Mouse (Mus musculus) megakaryocyte progenitor cell, adult 5-6 weeks (primary cell): ENCODE results near the gene Mbnl2. TPM values are rescaled to one million over a fixed set of nuclear protein-coding genes. Genes with fewer than 3 reads are reported as not detected.

ENCODE experiments used
- ATAC-seq: replicated peaks from 2 replicates; pipeline ENCODE4 v1.8.0; 2016; ENCODE audit warnings: mild to moderate bottlenecking, moderate TSS enrichment, inconsistent platforms; ENCODE audit not compliant: poor library complexity
- total RNA-seq, 2 experiments: library from RNA; stranded (forward) in 1 of 2; stranded (reverse) in 1 of 2; fragments of 157-497, 149-512 nt in 1 of 2; fragments of 200-1000 nt in 1 of 2; gene quantifications; 2 replicates each; pipeline versions ENCODE4 v1.2.3 to v1.2.4; 2015 to 2017

The Mbnl2 gene
- total RNA-seq, 2 experiments from 2014 or later = 63.2 to 97.8 TPM

DNA sequence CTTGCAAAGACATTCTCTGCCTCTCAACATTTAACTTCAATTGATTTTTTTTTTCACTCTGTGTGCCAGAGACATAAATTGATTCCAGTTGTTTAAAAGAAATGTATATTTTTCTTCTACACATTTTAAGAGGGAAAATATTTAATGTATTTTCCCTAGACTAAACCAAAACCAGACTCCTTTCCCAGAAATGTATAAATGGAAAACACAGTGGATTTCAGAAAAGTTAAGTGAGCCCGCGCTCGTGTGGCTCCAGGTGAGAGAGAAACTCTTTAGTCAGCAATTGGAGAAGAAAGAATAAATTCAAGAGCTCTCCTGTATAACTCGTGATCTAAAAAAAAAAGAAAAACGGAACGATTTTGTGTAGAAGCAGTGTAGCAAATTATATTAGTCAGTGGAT is 79.1 kb downstream of the Mbnl2 start:
- ATAC-seq = no peak

DNA sequence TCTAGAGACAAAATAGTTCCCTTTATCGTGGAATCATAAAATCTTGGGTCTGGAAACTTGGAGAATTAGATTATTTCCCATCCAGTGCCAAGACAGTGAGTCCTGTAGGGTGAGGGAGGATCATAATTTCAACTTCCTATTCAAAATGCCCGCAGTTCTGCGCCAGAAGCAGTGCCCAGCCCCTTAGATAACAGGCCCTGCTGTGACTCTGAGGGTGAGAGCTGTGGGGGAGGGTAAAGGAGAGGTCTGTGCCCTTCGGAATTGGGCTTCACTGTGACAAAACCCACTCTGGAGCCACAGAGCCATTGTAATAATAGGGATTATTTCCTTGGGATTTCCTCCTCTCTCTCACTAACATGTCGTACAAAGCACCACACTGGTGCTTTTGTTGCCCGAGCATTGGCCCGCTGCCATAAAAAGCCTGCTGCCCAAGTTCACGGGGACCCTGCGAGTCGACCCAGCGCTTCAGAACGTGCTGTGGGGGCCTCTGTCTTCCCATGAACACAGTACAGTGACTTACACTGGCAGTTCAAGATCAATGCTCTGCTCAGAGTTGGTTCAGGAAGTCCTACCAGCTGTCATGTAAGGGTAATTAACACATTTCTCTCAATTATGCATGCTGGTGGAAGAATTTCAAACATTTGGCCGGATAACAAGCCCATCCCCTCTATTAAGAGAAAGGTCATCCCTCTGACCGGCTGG is 79.7 kb downstream of the Mbnl2 start:
- ATAC-seq = peak; percentile 81

DNA sequence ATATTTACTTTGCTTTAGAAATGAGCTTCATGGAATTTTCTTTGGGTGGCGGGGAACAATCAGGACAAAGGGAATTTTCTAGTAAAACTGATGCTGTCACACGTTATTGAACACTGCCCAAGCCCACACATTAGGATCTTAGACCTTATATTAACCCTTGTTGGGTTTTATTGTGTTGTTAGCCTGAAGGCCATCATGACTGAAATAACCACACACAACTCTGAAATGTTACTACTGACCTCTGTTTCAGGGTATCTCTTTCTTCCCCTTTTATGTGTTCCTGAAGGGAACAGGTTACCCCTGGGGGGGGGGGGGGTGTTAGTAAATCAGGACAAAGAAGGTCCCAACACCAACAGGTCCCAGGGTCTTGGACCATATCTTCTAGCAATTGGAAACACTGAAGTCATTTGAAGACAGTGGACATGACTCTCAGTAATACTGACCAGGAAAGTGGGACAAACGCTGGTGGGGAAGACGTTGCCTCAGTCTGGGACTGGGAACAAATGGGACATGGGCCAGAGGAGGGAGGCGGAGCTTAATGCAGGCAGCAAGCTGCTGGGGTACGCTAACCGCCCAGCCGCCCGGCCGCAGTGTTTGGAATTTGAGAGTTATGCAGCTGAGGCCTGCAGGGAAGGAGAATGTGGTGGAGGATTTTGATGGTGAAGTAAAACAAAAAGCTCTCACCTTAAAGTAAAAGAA is 80.4 kb downstream of the Mbnl2 start:
- ATAC-seq = no peak

DNA sequence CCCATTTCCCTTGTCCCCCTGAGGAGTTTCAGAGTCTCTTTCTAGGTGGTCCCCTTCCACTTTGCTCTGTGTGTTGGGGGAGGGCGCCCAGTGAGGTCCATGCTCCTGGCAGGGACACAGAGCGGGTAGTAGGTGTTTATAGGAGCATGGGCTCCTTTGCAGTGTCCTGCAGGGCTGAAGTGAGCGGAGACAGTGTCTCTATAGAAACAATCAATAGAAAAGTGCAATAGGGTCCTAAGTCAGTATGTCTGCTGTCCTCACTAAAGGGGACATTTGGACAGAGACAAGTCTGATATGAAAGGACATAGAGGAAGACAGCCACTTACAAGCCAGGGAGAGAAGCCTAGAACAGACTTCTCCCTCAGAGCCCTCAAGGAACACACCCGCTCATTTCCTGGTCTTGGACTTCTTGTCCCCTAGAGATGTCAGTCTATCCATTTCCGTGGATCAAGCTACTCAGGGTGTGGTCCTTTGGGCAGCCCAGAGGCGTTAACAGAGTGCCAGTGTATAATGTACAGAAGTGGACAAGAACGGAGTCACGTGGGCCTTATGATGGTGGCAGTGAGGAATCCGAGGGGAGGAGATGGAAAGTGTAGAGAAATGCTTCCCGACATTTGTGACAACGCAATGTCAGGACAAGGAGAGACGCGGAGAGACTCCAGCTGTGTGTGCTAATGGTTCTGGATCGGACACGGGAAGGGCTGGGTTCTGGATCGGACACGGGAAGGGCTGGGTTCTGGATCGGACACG is 82.0 kb downstream of the Mbnl2 start:
- ATAC-seq = no peak

DNA sequence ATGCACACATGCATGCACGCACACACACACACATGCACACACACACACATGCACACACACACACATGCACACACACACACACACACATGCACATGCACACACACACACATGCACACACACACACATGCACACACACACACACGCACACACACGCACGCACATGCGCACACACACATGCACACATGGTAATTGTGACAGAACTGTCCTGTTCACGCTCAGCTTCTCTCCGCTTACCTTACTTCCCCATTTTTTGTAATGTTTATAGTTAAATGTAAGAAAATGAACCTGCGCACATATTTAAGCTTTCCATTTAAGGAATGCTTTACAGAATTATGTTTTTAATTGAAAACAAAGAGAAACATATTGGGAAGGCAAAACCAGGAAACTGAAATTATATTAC is 84.1 kb downstream of the Mbnl2 start:
- peak; percentile 54; the same call in 1 of the 2 replicates for ATAC-seq

DNA sequence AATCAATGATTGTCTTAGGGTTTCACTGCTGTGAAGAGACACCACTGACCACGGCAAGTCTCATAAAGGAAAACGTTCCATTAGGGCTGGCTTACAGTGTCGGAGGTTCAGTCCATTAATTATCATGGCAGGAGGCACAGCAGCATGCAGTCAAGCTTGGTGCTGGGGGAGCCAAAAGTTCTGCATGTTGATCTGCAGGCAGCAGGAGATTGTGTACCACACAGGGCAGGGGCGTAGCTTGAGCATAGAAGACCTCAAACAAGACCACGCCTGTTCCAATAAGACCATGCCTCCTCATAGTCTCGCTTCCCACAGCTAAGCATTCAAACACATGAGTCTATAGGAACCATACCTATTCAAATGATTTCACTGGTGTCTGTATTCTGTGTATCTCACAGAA is 85.7 kb downstream of the Mbnl2 start:
- no peak for ATAC-seq

DNA sequence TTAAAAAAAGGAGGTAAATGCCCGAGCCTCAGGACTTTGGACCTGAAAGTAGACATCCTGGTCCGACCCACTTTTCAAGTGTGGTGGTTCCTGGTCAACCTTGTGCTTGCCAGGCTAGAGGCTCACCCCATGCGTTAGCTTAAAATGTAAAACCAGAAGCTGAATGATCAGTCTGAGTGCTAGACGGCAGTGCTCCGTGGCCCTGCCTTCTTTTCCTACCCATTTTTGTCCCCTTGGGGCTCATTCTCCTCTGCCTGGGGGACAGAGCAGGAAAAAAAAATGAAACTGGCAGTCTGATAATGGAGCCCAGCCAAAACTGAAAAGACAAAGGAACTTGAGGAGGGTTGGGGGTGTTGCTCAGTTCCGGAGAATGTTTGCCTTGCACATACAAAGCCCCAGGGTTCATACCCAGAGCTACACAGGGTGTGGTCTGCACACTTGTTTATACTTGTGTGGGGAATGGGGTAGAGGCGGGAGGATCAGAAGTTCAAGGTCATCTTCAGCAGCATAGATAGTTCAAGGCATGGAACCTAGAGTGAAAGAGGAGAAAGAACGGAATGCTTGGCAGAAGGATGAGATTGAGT is 87.0 kb downstream of the Mbnl2 start:
- no peak; the same call in 1 of the 2 replicates for ATAC-seq

DNA sequence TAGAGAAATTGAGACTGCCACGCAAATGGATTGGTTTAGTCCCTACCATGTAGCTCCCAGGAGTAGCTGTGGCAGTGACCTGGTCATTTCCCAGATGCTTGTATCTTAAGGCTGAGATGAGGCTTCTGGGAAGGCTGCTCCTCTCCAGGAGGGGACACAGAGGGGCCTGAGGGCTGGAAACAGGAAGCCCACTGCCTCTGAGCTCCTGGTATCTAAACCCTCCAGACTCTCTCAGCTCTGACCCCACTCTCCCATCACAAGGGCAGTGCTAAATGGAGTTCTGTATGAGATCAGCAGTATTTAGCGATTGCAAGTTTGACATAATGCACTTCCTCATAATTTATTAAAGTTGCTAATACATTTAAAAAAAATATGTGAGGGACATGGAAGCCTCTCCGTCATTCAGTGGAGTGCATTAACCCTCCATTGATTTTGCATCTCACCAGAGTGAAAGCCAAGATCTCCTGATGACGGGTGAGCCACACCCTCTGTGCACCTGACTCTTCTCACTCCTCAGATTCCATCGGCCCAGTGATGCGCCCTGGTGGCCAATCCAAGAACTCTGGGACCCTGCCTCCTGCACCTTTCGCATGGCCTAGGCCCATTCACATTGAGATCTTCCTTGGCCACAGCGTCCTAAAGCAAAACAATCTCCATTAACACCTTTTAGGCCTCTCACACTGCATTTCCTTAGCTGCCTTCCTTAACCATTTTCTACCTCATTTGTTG is 87.8 kb downstream of the Mbnl2 start:
- ATAC-seq = peak; percentile 67

DNA sequence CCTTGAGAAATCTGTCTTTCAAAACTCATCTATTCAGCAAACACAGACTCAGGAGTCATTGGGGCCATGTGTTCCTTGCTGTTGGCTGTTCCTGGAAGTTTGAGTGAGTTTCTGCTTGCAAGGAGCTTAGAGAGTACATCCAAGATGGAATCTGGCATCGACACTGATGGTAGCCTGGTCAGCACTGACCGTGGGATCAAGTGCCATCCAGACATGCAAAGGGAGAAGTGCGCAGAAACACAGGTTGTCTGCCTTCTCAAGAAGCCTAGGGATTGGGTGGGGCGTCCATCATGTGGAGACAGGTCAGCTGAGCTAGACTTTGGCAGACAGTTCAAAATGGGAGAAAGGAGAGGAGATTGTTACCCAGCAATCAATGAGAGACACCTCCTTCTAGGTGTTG is 89.6 kb downstream of the Mbnl2 start:
- ATAC-seq = no peak

DNA sequence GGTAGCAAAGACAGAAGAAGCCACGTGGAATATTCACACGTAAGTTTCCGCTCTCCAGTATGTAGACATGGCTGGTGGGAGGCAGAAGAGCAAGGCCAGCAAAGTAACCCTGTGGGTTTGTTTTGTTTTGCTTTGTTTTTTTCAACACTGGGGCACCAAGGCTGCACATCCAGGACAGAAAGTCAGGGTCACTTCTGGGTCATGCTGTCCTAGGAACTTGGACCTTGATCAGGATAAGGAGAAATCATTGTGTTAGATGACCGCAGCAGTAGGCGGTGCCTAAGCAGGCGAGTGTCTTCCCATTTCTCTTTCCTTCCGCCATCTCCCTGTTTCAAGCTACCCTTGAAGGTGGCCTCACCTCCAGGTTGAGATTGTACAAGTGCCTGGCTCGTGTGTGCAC is 91.5 kb downstream of the Mbnl2 start:
- ATAC-seq = no peak

DNA sequence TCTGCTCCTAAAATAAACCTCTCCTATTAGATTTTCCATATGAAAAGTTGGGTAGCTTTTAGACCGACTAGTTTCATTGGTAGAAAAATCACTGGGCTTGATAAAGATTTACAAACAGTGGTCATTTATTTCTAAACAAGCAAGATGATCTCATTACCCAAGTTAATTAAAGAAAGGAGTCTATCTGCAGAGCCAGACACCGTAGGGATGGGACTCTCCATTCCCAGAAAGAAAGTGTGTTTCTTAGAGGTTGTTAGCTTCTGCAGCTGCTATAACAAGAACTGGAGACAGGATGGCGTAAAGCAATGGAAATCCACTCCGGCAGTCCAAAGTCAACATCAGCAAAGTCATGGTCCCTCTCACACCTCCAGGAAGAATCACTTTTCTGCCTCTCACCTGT is 92.1 kb downstream of the Mbnl2 start:
- ATAC-seq = no peak

DNA sequence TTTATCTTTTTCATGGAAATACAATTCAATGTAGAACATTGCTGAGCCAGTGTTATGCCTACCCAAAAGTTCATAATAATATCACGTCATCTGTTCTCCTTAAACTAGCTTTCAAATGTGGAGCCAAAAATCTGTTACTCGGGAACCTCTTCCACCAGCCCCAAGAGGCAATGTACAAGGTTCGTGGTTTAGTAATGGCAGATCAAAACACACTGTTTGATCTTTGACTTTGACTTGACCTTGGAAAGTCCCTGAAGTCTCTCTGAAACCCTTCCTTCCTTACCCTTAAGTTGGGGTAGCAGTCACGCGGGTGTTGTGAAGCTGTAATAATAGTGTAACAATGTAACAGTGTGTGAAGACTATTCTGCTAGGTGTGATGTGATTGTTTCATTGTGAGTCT is 93.0 kb downstream of the Mbnl2 start:
- ATAC-seq = no peak

DNA sequence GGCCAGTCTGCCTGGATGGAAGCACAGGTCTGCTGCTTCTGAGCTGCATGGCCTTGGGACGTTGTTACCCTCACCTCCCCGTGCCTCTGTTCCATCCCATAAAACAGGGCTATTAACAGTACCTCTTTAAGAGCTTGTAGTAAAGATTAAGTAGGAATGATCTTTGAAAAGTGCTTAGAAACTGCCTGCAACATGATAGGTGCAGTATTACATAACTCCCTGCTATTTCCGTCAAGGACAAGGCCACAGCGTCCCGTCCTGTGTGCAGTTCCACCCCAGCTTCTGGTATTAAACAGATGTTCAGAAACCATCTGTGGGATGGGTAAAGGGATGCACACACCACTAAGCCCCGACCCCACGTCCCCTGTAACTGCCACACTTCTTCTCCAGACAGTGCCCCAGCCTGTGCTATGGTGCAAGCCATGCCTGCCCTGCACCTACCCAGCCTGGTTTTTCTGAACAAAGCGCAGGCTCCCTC is 93.5 kb downstream of the Mbnl2 start:
- ATAC-seq = peak; percentile 75

DNA sequence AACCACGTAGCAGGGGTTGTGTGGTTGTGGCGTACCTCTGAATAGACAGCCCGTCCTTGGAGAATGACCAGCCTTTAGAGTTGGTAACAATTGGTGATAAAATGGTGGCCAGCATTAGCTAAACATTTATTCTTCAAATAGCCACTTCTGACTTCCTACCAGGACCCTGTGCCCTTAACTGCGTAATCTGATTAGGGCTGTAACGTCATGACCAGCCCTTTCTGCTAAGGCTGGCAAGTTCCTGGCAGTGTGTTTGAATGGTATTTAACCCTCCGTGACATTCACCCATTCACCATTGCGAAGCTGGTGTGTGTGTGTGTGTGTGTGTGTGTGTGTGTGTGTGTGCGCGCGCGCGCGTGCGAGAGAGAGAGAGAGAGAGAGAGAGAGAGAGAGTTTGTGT is 94.6 kb downstream of the Mbnl2 start:
- 0 out of 2 replicates have a peak, but pooled peaks have one; percentile 13 for ATAC-seq

DNA sequence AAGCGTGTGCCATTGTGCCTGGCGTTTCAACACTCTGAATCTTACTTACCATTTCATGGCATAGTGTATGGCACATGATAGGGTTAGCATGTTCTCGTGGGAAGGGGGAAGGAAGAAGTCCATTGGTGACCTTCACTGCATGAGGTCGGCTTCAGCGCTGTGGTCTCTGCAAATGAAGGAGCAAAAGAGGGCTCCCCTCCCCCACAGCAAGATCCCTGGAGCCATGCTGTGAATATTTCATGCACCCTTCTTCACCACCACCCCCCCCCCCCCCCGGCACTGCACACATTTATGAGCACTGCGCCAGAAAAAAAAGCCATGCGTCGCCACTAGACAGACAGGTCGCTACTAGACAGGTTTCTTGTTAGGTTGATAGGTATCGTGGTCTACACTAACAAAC is 95.2 kb downstream of the Mbnl2 start:
- ATAC-seq = no peak

DNA sequence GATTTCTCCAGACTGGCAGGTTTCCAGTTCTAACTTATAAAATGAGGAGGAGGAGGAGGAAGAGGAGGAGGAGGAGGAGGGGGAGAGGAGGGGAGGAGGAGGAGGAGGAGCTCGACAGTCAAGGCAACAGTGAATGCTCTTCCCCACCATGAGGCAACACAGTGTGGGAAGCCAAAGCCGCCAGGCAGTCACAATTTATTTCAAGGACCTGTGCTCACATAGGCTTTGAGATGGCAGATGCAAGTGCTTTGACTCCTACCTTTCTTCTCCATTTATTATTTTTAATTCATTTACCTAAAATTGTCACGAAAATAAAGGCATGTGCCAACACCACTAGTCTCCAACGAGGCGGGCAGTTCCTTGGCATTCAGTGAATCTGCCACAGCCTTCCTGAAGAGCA is 95.7 kb downstream of the Mbnl2 start:
- 0 out of 2 replicates have a peak, but pooled peaks have one; percentile 27 for ATAC-seq

DNA sequence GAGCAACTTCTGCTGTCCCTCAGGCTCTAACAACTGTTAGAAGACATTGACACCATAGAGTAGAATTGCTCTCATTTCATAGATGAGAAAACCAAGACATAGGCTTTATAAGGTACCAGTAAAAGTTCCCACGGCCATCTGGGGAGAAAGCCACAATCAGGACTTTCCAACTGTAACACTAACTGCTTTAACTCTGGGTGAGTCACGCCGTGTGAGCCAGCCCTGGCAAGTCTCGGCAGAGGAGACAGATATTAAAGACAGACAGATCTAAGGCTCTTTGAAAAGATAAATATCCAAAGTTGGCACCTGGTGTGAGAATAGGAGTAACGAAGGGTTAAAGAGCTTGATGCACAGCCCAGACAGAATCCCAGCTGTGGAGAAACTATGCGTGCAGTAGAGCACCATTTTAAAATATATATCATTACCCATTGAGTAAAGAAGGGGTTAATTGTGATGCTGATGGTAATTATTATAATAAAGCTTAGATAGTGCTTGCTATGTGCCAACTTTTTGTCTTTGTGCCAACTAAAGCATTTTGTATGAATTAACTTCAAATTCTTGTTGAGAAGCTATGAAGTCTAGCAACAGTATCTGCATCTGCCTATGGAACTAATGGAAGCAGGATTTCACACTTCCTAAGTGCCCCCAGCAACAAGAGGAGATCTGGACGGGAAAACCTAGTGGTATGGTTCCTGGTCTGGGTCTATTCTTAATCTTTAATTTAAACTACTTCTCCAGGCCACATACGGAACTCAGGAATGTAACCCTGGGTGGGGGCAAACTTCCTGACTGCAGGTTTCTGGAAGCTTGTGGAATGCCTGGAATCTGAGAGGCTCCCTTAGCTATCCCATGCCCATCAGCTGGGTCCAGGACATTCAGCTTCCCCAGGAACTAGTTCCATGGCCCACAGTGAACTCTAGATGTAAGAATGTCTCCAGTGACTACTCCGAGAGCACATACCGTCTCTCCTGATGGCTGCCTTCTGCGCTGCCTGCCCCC is 97.9 kb downstream of the Mbnl2 start:
- no peak for ATAC-seq

DNA sequence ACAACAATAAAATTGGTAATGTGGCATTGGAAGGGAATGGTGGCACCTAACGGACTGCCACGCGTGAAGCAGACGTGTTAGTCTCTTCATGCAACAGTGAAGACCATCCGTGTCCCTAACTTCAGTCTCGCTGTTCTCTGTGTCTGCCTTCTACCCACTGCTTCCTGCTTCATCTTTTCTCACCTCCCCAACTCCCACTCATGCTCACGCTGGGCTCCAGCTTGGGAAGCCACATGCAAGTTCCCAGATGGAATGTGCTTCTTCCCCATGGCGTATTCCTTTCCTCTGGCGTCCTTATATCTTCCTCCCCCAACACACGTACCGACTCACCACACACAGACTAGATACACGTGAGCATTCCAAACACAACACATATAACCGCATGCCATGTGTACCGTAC is 99.3 kb downstream of the Mbnl2 start:
- ATAC-seq = no peak

DNA sequence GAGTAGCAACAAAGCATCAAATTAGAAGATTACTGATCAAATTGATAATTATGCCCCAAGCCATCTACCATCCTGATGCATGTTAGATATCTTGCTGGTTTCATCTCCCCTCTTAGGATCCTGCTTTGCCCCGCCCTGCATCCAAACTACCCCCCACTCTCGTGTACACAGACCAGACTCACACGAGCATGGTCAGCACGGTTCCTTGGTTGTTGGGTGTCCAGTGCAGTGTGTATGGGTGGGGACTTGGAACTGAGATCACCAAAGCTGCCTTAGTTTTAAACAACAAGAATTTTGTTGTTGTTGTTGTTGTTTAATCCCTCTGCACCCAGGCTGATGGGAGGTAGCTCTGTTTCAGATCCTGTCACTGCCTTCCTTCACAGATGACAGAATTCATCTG is 101.7 kb downstream of the Mbnl2 start:
- no peak for ATAC-seq
